Mouse (Mus musculus): ENCODE measurements around the gene Hist1h1e. TPM values are rescaled to one million over a fixed set of nuclear protein-coding genes. Genes with fewer than 3 reads are reported as not detected.
"Not testable (repeated sequence)": the region's sequence is repeated elsewhere in the genome, so short reads cannot be mapped to it uniquely, and the experiment has no call there.

Hist1h1e gene
- polyA plus RNA-seq, 1 experiment from 2014 or later: 27.0 TPM

GRCm38 (mm10) chr13:23575864-23576313 is 46.5 kb downstream of the Hist1h1e start:
- peak overlapping the region; percentile 80 for H3K27ac ChIP-seq (replicated peaks)
- H3K36me3 ChIP-seq; H3K9me3 ChIP-seq; ATAC-seq (ENCODE audit: low FRiP score, low read depth); H3K27me3 ChIP-seq: not testable (repeated sequence)
- H3K9ac ChIP-seq (replicated peaks): peak overlapping the region; percentile 75
- peaks cover 29% of the 10 kb centered on the region for H3K4me1 ChIP-seq
- H3K4me3 ChIP-seq: peak overlapping the region; percentile 47
- WGBS: under 1% methylated on average over 9 of the region's 40 CpGs
- peak overlapping the region; percentile 66 for H3K4me2 ChIP-seq (replicated peaks)

- H3K9me3 ChIP-seq: no peaks in the 10 kb centered on the region
- H3K36me3 ChIP-seq: no peaks in the 10 kb centered on the region
- H3K9ac ChIP-seq (replicated peaks): peak within 1 kb of the TSS; percentile 75
- ATAC-seq (ENCODE audit: low FRiP score, low read depth): peak; percentile 59
- peak within 1 kb of the TSS; percentile 66 for H3K4me2 ChIP-seq (replicated peaks)
- WGBS: under 1% methylated on average over 18 of the region's 18 CpGs
- peak within 1 kb of the TSS; percentile 47 for H3K4me3 ChIP-seq
- no peaks in the 10 kb centered on the region for H3K27me3 ChIP-seq
- H3K4me1 ChIP-seq: peaks cover 29% of the 10 kb centered on the region
- H3K27ac ChIP-seq (replicated peaks): peak within 1 kb of the TSS; percentile 87
Observed at GRCm38 (mm10) chr13:23575271-23575851, 47.0 kb downstream of the Hist1h1e start, which contains the start of gene Hist1h3d. TSS of gene Hist1h3d (plus strand) at chr13:23575763.

- whole genome bisulfite sequencing: under 1% methylated on average over 10 of the region's 39 CpGs
- peak overlapping the region; percentile 87 for H3K27ac ChIP-seq (replicated peaks)
- H3K4me3 ChIP-seq: peak overlapping the region; percentile 47
- H3K36me3 ChIP-seq; ATAC-seq (ENCODE audit: low FRiP score, low read depth); H3K27me3 ChIP-seq; H3K9me3 ChIP-seq: not testable (repeated sequence)
- peak overlapping the region; percentile 68 for H3K4me2 ChIP-seq (replicated peaks)
- 0 out of 2 replicates have a peak overlapping the region, but pooled peaks have one; percentile 46 for H3K9ac ChIP-seq (replicated peaks)
- H3K4me1 ChIP-seq: peaks cover 32% of the 10 kb centered on the region
Observed at GRCm38 (mm10) chr13:23574546-23575170, 47.7 kb downstream of the Hist1h1e start.

- Histone ChIP-seq H3K9ac (replicated peaks) (peak within 1 kb of the TSS; percentile 46; the same call in 1 of the 2 replicates), H3K4me3 (peak within 1 kb of the TSS; percentile 47), H3K4me1 (peaks cover 32% of the 10 kb centered on the region), H3K4me2 (replicated peaks) (peak within 1 kb of the TSS; percentile 68), H3K27ac (replicated peaks) (peak within 1 kb of the TSS; percentile 87)
- under 1% methylated on average over 42 of the region's 42 CpGs for WGBS
- not testable (repeated sequence) for H3K36me3 ChIP-seq, H3K9me3 ChIP-seq, H3K27me3 ChIP-seq
- peak; percentile 89 for ATAC-seq (ENCODE audit: low FRiP score, low read depth)
Observed at GRCm38 (mm10) chr13:23573898-23574524, 48.3 kb downstream of the Hist1h1e start, which contains the start of the genes Hist1h2bf and Hist1h2ad. TSS of gene Hist1h2bf (minus strand) at chr13:23574196. TSS of gene Hist1h2ad (plus strand) at chr13:23574381.

GRCm38 (mm10) chr13:23573034-23573897 is 49.1 kb downstream of the Hist1h1e start:
- peak overlapping the region; percentile 68 for H3K4me2 ChIP-seq (replicated peaks)
- H3K4me3 ChIP-seq: peak overlapping the region; percentile 45
- not testable (repeated sequence) for ATAC-seq (ENCODE audit: low FRiP score, low read depth); H3K9me3 ChIP-seq; H3K27me3 ChIP-seq; H3K36me3 ChIP-seq
- H3K27ac ChIP-seq (replicated peaks): peak overlapping the region; percentile 96
- peaks cover 32% of the 10 kb centered on the region for H3K4me1 ChIP-seq
- H3K9ac ChIP-seq (replicated peaks): peak overlapping the region; percentile 16; the same call in 1 of the 2 replicates
- 9% methylated on average over 20 of the region's 20 CpGs for WGBS

GRCm38 (mm10) chr13:23572218-23573033 is 49.9 kb downstream of the Hist1h1e start:
- H3K4me2 ChIP-seq (replicated peaks): peak overlapping the region; percentile 68
- peak overlapping the region; percentile 45 for H3K4me3 ChIP-seq
- H3K9ac ChIP-seq (replicated peaks): peak overlapping the region; percentile 72
- no peak for ATAC-seq (ENCODE audit: low FRiP score, low read depth)
- peak overlapping the region; percentile 96 for H3K27ac ChIP-seq (replicated peaks)
- H3K9me3 ChIP-seq: no peaks in the 10 kb centered on the region
- no peaks in the 10 kb centered on the region for H3K27me3 ChIP-seq
- peaks cover 32% of the 10 kb centered on the region for H3K4me1 ChIP-seq
- WGBS: 35% methylated on average over 2 of the region's 2 CpGs
- no peaks in the 10 kb centered on the region for H3K36me3 ChIP-seq

- Histone ChIP-seq H3K4me1 (peaks cover 26% of the 10 kb centered on the region), H3K4me3 (peak overlapping the region; percentile 45), H3K9ac (replicated peaks) (peak overlapping the region; percentile 72), H3K4me2 (replicated peaks) (peak overlapping the region; percentile 68), H3K27ac (replicated peaks) (peak overlapping the region; percentile 96)
- not testable (repeated sequence) for ATAC-seq (ENCODE audit: low FRiP score, low read depth); H3K27me3 ChIP-seq; H3K9me3 ChIP-seq; H3K36me3 ChIP-seq
- under 1% methylated on average over 17 of the region's 34 CpGs for WGBS
Observed at GRCm38 (mm10) chr13:23571504-23572217, 50.7 kb downstream of the Hist1h1e start.

GRCm38 (mm10) chr13:23571022-23571503 is 51.3 kb downstream of the Hist1h1e start, which contains the start of the genes Hist1h2ae and Hist1h2bg:
TSS of gene Hist1h2ae (minus strand) at chr13:23571220.
TSS of gene Hist1h2bg (plus strand) at chr13:23571396.
- peak; percentile 91 for ATAC-seq (ENCODE audit: low FRiP score, low read depth)
- H3K36me3 ChIP-seq: no peaks in the 10 kb centered on the region
- no peaks in the 10 kb centered on the region for H3K27me3 ChIP-seq
- H3K4me1 ChIP-seq: peaks cover 20% of the 10 kb centered on the region
- peak within 1 kb of the TSS; percentile 72 for H3K9ac ChIP-seq (replicated peaks)
- peak within 1 kb of the TSS; percentile 68 for H3K4me2 ChIP-seq (replicated peaks)
- H3K27ac ChIP-seq (replicated peaks): peak within 1 kb of the TSS; percentile 96
- WGBS: 0% methylated on average over 18 of the region's 18 CpGs
- no peaks in the 10 kb centered on the region for H3K9me3 ChIP-seq
- peak within 1 kb of the TSS; percentile 45 for H3K4me3 ChIP-seq
